Mouse (Mus musculus) frontal cortex, postnatal 14 days (tissue): Measurements from ENCODE around the gene Fam47c.

Experiments used
- DNase-seq, 2 experiments: peaks; one replicate each; pipeline ENCODE4 v3.0.0; 2022; ENCODE audit warnings: low spot score in 2 of 2

Fam47c gene

DNA sequence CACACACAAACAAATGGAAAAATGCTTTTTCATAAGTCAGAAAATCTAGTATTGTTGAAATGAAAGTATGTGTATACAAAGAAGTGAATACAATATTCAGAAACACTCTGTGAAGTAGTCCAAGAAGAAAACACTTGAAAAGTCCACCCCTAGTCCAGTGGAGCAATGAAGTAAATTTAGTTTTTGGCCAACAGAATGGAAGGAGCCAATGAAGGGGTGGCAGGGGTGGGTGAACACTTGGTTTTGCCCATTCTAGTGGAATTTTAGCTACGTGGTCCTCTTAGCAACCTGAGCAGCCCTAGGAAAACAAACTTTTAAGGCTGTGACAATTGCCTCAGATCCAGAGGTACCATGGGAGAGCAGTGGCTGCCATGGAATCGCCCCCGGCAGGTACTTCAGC lies at the start of gene Fam47c:
TSS of gene Fam47c (plus strand) at position 301 of the 400 bp plus-strand sequence.
- no peak for DNase-seq

DNA sequence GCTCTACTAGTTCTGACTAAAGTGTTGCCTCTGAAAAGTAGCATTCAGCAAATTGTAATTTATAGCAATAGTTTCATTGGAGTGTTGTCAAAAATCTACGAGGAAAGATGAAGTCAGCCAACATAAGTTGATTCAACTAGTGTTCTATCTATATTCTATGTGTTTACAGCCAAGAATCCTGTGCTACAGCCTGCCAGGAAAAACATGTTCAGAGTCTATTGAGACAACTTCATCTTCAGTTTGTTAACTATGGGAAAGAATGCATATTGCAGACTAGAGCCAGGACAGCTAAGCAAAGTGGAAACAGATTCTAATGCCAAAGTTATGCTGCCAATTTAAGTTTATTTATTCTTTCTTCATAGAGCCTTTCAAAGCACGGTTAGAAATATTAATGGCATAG lies 31.8 kb downstream of the Fam47c start:
- no peak for DNase-seq

DNA sequence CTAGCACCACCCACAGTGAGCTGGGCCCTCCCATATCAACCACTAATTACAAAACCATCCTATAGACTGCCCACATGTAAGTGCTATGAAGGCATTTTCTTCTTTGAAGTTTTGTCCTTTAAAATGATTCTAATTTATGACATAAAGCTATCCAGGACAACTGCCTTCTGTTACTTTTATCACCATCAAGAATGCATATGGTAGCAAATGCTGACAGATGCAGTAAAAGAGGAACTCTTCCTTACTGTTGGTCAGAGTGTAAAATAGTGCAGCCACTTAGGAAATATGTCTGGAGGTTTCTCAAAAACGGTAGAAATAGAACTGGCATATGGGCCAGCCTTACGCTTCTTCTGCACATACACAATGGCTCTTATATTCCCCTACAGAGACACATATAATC lies 39.5 kb downstream of the Fam47c start:
- DNase-seq, result no peak
